Mouse (Mus musculus): ENCODE measurements around the gene Klk14. TPM values are rescaled to one million over a fixed set of nuclear protein-coding genes. Genes with fewer than 3 reads are reported as not detected.

The Klk14 gene
- not detected in 2 replicates for polyA plus RNA-seq (2014; fragmentation: Nextera tagmentation; extraction: Ambion mirVana)

GRCm38 (mm10) chr7:43690118-43690517 lies at the start of gene Klk14:
Klk14 (plus strand) TSS chr7:43690418.
- ATAC-seq (replicated peaks; ENCODE audit: insufficient number of reproducible peaks, low FRiP score, low TSS enrichment, low read depth), result no peak
- Histone ChIP-seq H3K4me1 (ENCODE audit: control insufficient read depth, insufficient read depth, low read length) (no peaks in the 10 kb centered on the region), H3K9ac (replicated peaks; ENCODE audit: low read length) (no peak within 1 kb of the TSS), H3K4me2 (ENCODE audit: low read depth, low read length) (no peak within 1 kb of the TSS), H3K27me3 (ENCODE audit: control insufficient read depth, insufficient read depth, low read length) (no peaks in the 10 kb centered on the region), H3K27ac (replicated peaks; ENCODE audit: low read depth, low read length) (no peak within 1 kb of the TSS), H3K9me3 (replicated peaks; ENCODE audit: control insufficient read depth, low read length) (no peaks in the 10 kb centered on the region), H3K36me3 (replicated peaks; ENCODE audit: control insufficient read depth, insufficient read depth, low read depth, low read length) (no peaks in the 10 kb centered on the region), H3K4me3 (ENCODE audit: low read depth, low read length) (no peak within 1 kb of the TSS)
- no peak for DNase-seq (ENCODE audit: low spot score)

DNA sequence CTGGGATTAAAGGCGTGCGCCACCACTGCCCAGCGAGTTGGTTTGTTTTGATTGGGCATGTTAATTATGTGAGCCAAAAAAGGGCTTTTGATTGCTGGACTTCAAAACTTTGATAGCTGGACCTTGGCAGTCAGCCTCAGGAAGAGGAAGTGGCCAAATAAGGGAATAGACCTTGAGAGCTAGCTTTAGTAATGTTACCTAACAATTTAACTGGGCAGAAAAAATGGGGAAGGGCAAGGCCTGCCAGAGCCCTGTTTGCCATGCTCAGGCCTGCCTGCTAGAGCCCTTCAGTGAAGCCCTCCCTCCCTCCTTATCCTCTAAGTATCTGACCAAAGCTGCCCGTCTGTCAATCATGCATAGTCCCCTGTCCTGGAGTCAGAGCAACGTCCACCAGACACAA lies 47.6 kb upstream of the Klk14 start:
- Histone ChIP-seq H3K27ac (replicated peaks; ENCODE audit: low read depth, low read length) (no peak overlapping the region), H3K4me2 (ENCODE audit: low read depth, low read length) (no peak overlapping the region), H3K4me1 (ENCODE audit: control insufficient read depth, insufficient read depth, low read length) (no peaks in the 10 kb centered on the region), H3K9me3 (replicated peaks; ENCODE audit: control insufficient read depth, low read length) (no peaks in the 10 kb centered on the region), H3K9ac (replicated peaks; ENCODE audit: low read length) (no peak overlapping the region), H3K27me3 (ENCODE audit: control insufficient read depth, insufficient read depth, low read length) (no peaks in the 10 kb centered on the region), H3K36me3 (replicated peaks; ENCODE audit: control insufficient read depth, insufficient read depth, low read depth, low read length) (no peaks in the 10 kb centered on the region), H3K4me3 (ENCODE audit: low read depth, low read length) (no peak overlapping the region)
- DNase-seq (ENCODE audit: low spot score) (no peak), ATAC-seq (replicated peaks; ENCODE audit: insufficient number of reproducible peaks, low FRiP score, low TSS enrichment, low read depth) (no peak)
- WGBS, result 83% methylated on average over 5 of the region's 5 CpGs

DNA sequence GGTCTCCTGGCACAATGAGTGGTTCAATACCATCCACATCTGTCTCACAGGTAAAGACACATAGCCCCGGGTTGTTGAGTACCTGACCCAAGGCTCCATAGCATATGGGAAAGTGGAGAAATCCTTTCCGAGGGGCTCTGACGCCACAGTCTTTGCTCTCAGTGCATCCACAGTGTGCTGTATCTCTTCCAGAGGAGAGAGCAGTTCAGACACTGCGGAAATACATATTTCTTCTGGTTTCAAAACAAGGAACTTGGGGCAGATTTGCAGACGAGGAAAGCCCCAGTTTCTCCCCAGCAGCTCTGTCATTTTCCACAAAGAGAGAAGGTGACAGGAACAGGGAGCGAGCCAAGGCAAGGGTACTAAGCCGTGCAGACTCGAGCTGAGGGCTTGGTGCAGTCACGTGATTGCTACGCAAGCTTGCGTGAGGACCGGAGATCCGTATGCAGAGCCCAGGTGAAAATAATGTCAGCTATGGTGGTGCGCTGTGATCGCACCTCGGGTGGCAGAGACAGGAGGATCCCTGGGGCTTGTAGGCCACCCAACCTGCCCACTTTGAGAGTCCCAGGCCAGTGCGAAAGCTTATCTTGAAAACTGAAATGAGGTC lies 47.1 kb upstream of the Klk14 start:
- H3K9ac ChIP-seq (replicated peaks; ENCODE audit: low read length), result no peak overlapping the region
- ATAC-seq (replicated peaks; ENCODE audit: insufficient number of reproducible peaks, low FRiP score, low TSS enrichment, low read depth) (no peak), DNase-seq (ENCODE audit: low spot score) (no peak)
- H3K36me3 ChIP-seq (replicated peaks; ENCODE audit: control insufficient read depth, insufficient read depth, low read depth, low read length), result no peaks in the 10 kb centered on the region
- no peak overlapping the region for H3K4me2 ChIP-seq (ENCODE audit: low read depth, low read length)
- H3K27me3 ChIP-seq (ENCODE audit: control insufficient read depth, insufficient read depth, low read length), result no peaks in the 10 kb centered on the region
- no peaks in the 10 kb centered on the region for H3K4me1 ChIP-seq (ENCODE audit: control insufficient read depth, insufficient read depth, low read length)
- H3K27ac ChIP-seq (replicated peaks; ENCODE audit: low read depth, low read length), result no peak overlapping the region
- no peaks in the 10 kb centered on the region for H3K9me3 ChIP-seq (replicated peaks; ENCODE audit: control insufficient read depth, low read length)
- 83% methylated on average over 17 of the region's 17 CpGs for WGBS
- no peak overlapping the region for H3K4me3 ChIP-seq (ENCODE audit: low read depth, low read length)

GRCm38 (mm10) chr7:43652683-43653082 lies 37.5 kb upstream of the Klk14 start:
- H3K27me3 ChIP-seq (ENCODE audit: control insufficient read depth, insufficient read depth, low read length), result no peaks in the 10 kb centered on the region
- no peaks in the 10 kb centered on the region for H3K9me3 ChIP-seq (replicated peaks; ENCODE audit: control insufficient read depth, low read length)
- H3K9ac ChIP-seq (replicated peaks; ENCODE audit: low read length), result no peak overlapping the region
- DNase-seq (ENCODE audit: low spot score), result no peak
- 86% methylated on average over 6 of the region's 6 CpGs for WGBS
- no peak overlapping the region for H3K4me3 ChIP-seq (ENCODE audit: low read depth, low read length)
- no peak for ATAC-seq (replicated peaks; ENCODE audit: insufficient number of reproducible peaks, low FRiP score, low TSS enrichment, low read depth)
- H3K36me3 ChIP-seq (replicated peaks; ENCODE audit: control insufficient read depth, insufficient read depth, low read depth, low read length), result no peaks in the 10 kb centered on the region
- H3K4me2 ChIP-seq (ENCODE audit: low read depth, low read length), result no peak overlapping the region
- no peak overlapping the region for H3K27ac ChIP-seq (replicated peaks; ENCODE audit: low read depth, low read length)
- no peaks in the 10 kb centered on the region for H3K4me1 ChIP-seq (ENCODE audit: control insufficient read depth, insufficient read depth, low read length)

DNA sequence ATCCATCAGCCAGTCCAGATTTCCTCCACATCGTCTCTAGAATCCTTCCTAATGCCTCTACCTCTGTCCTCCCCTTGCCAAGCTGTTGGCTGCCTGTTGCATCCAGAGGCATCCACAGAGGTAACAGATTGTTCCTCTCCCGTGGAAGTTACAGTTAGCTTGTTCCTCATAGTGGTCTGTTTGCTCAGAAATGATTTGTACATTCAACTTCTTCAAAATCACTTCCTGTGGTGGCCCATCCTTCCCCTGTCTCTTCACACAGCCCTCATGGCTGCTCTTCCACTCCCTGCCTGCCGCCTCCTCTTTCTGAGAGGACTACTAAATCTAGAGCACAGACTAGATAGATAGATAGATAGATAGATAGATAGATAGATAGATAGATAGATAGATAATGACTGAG lies 35.7 kb upstream of the Klk14 start:
- ATAC-seq (replicated peaks; ENCODE audit: insufficient number of reproducible peaks, low FRiP score, low TSS enrichment, low read depth) (no peak), DNase-seq (ENCODE audit: low spot score) (no peak)
- WGBS, result 81% methylated on average over 3 of the region's 3 CpGs
- no peaks in the 10 kb centered on the region for H3K4me1 ChIP-seq (ENCODE audit: control insufficient read depth, insufficient read depth, low read length)
- no peaks in the 10 kb centered on the region for H3K9me3 ChIP-seq (replicated peaks; ENCODE audit: control insufficient read depth, low read length)
- H3K4me2 ChIP-seq (ENCODE audit: low read depth, low read length), result no peak overlapping the region
- H3K4me3 ChIP-seq (ENCODE audit: low read depth, low read length), result no peak overlapping the region
- H3K9ac ChIP-seq (replicated peaks; ENCODE audit: low read length), result no peak overlapping the region
- H3K36me3 ChIP-seq (replicated peaks; ENCODE audit: control insufficient read depth, insufficient read depth, low read depth, low read length), result no peaks in the 10 kb centered on the region
- no peaks in the 10 kb centered on the region for H3K27me3 ChIP-seq (ENCODE audit: control insufficient read depth, insufficient read depth, low read length)
- H3K27ac ChIP-seq (replicated peaks; ENCODE audit: low read depth, low read length), result no peak overlapping the region

DNA sequence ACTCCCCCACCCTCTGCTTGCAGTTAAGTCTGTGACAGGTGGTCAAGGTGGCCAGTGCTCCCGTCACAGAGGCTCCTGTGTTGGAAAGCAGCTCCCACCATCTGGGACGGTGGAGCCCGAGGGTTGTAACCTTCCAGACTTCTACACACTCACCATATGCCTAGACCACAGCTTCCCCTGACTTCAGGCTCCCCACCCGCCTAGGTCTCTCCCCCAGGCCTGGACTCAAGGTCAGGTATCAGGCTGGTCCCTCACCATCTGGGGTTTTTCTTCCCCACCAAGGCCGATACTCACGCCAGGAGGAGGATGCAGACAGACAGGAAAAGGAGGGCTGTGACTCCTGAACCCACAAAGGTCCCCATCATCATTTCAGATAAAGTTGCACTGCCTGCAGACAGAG lies 34.0 kb upstream of the Klk14 start:
- ATAC-seq (replicated peaks; ENCODE audit: insufficient number of reproducible peaks, low FRiP score, low TSS enrichment, low read depth) (no peak), DNase-seq (ENCODE audit: low spot score) (no peak)
- no peak overlapping the region for H3K4me2 ChIP-seq (ENCODE audit: low read depth, low read length)
- 57% methylated on average over 6 of the region's 6 CpGs for WGBS
- no peak overlapping the region for H3K27ac ChIP-seq (replicated peaks; ENCODE audit: low read depth, low read length)
- no peaks in the 10 kb centered on the region for H3K4me1 ChIP-seq (ENCODE audit: control insufficient read depth, insufficient read depth, low read length)
- H3K4me3 ChIP-seq (ENCODE audit: low read depth, low read length), result no peak overlapping the region
- H3K9me3 ChIP-seq (replicated peaks; ENCODE audit: control insufficient read depth, low read length), result no peaks in the 10 kb centered on the region
- H3K36me3 ChIP-seq (replicated peaks; ENCODE audit: control insufficient read depth, insufficient read depth, low read depth, low read length), result no peaks in the 10 kb centered on the region
- no peak overlapping the region for H3K9ac ChIP-seq (replicated peaks; ENCODE audit: low read length)
- H3K27me3 ChIP-seq (ENCODE audit: control insufficient read depth, insufficient read depth, low read length), result no peaks in the 10 kb centered on the region

GRCm38 (mm10) chr7:43660002-43660401 lies 30.2 kb upstream of the Klk14 start, which contains the start of gene Siglece:
Siglece (minus strand) TSS chr7:43660161.
- WGBS, result 55% methylated on average over 1 of the region's 1 CpGs
- Histone ChIP-seq H3K36me3 (replicated peaks; ENCODE audit: control insufficient read depth, insufficient read depth, low read depth, low read length) (no peaks in the 10 kb centered on the region), H3K4me1 (ENCODE audit: control insufficient read depth, insufficient read depth, low read length) (no peaks in the 10 kb centered on the region), H3K27ac (replicated peaks; ENCODE audit: low read depth, low read length) (no peak within 1 kb of the TSS), H3K9ac (replicated peaks; ENCODE audit: low read length) (no peak within 1 kb of the TSS), H3K4me3 (ENCODE audit: low read depth, low read length) (no peak within 1 kb of the TSS), H3K4me2 (ENCODE audit: low read depth, low read length) (no peak within 1 kb of the TSS), H3K27me3 (ENCODE audit: control insufficient read depth, insufficient read depth, low read length) (no peaks in the 10 kb centered on the region), H3K9me3 (replicated peaks; ENCODE audit: control insufficient read depth, low read length) (no peaks in the 10 kb centered on the region)
- ATAC-seq (replicated peaks; ENCODE audit: insufficient number of reproducible peaks, low FRiP score, low TSS enrichment, low read depth) (no peak), DNase-seq (ENCODE audit: low spot score) (no peak)

- 94% methylated on average over 1 of the region's 1 CpGs for WGBS
- ATAC-seq (replicated peaks; ENCODE audit: insufficient number of reproducible peaks, low FRiP score, low TSS enrichment, low read depth), result no peak
Observed at GRCm38 (mm10) chr7:43662804-43663203, 27.4 kb upstream of the Klk14 start.

More at GRCm38 (mm10) chr7:43662804-43663203, 27.4 kb upstream of the Klk14 start:
- no peak overlapping the region for H3K4me2 ChIP-seq (ENCODE audit: low read depth, low read length)
- H3K4me1 ChIP-seq (ENCODE audit: control insufficient read depth, insufficient read depth, low read length), result no peaks in the 10 kb centered on the region
- H3K27me3 ChIP-seq (ENCODE audit: control insufficient read depth, insufficient read depth, low read length), result no peaks in the 10 kb centered on the region
- H3K9me3 ChIP-seq (replicated peaks; ENCODE audit: control insufficient read depth, low read length), result no peaks in the 10 kb centered on the region
- H3K36me3 ChIP-seq (replicated peaks; ENCODE audit: control insufficient read depth, insufficient read depth, low read depth, low read length), result no peaks in the 10 kb centered on the region
- H3K27ac ChIP-seq (replicated peaks; ENCODE audit: low read depth, low read length), result no peak overlapping the region
- no peak overlapping the region for H3K4me3 ChIP-seq (ENCODE audit: low read depth, low read length)
- DNase-seq (ENCODE audit: low spot score), result no peak
- no peak overlapping the region for H3K9ac ChIP-seq (replicated peaks; ENCODE audit: low read length)
